Mouse (Mus musculus): ENCODE measurements around the gene Col7a1.

- no peak for TF ChIP-seq CTCF (IDR thresholded peaks at IDR 0.05; ENCODE audit: low read depth, low read length)
- no peak for TF ChIP-seq POLR2A (IDR thresholded peaks at IDR 0.05; ENCODE audit: extremely low read depth, insufficient read depth, low read length)
Measured at GRCm38 (mm10) chr9:109031686-109032085, 78.3 kb downstream of the Col7a1 start.
